Mouse (Mus musculus): Measurements from ENCODE around the gene Phf10. TPM values are rescaled to one million over a fixed set of nuclear protein-coding genes. Genes with fewer than 3 reads are reported as not detected.
"Not testable (repeated sequence)": the region's sequence is repeated elsewhere in the genome, so short reads cannot be mapped to it uniquely, and the experiment has no call there.

Phf10 gene
- polyA plus RNA-seq, 1 experiment: 45.7 TPM

DNA sequence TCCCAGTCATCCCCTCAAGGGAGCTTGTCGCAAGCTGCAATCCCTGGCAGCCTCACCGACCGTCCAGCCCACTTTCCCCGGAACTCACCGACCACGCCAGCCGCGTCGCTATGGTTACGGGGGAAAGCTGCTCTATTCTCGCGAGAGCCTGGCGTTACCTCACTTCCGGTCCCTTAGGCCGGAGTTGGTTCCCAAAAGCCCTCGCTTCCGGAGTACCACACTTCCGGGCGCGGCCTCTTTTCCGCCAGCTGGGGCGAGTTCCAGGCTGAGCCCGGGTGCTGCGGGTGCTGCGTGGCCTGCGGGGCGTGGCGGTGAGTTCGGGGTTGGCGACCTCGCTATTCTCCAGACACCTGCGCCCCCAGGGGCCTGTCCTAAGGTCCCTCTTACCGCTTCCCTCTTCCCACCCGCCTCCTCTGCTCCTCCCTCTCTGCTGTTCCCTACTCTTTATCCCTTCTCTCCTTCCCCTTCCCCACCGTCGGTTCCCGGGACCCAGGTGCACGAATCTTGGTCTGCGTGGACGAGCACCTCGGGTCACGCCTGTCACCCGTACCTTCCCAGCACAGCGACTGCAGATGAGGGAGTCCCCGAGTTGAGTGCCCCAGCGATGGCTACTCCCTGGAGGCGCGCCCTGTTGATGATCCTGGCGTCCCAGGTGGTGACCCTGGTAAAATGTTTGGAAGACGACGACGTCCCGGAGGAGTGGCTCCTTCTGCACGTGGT lies 17.9 kb downstream of the Phf10 start, which contains the start of the genes Wdr27 and 1600012H06Rik:
Wdr27 (minus strand) TSS at position 150 of the 720 bp plus-strand sequence.
1600012H06Rik (plus strand) TSS at position 176 of the 720 bp plus-strand sequence.
- no peaks in the 10 kb centered on the region for H3K27me3 ChIP-seq (ENCODE audit: control insufficient read depth, insufficient read depth, low read length)
- peak within 1 kb of the TSS; percentile 84 for H3K4me3 ChIP-seq (replicated peaks; ENCODE audit: insufficient read depth, low read depth, low read length)
- H3K4me1 ChIP-seq (ENCODE audit: control insufficient read depth, insufficient read depth, low read length): no peaks in the 10 kb centered on the region; the same call in 1 of the 2 replicates
- TF ChIP-seq CTCF (IDR thresholded peaks at IDR 0.05; ENCODE audit: borderline replicate concordance, insufficient read depth, low read depth, low read length) (no peak), POLR2A (IDR thresholded peaks at IDR 0.05; ENCODE audit: borderline replicate concordance, insufficient read depth, low read length) (peak; percentile 65)
- DNase-seq: peak; percentile 98 to 99
- H3K27ac ChIP-seq (ENCODE audit: insufficient read depth, low read length): peak within 1 kb of the TSS; percentile 57
- WGBS: under 1% methylated on average over 54 of the region's 54 CpGs

DNA sequence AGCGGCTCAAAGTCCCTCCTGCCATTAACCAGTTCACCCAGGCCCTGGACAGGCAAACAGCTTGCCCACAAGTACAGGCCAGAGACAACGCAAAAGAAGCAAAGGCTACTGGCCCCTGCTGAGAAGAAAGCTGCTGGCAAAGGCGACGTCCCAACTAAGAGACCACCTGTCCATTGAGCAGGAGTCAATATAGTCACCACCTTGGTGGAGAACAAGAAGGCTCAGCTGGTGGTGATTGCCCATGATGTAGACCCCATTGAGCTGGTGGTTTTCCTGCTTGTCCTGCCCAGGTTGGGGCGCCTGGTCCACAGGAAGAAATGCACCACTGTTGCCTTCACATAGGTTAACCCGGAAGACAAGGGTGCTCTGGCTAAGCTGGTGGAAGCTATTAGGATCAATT lies 18.9 kb downstream of the Phf10 start:
- WGBS: 37% methylated on average over 6 of the region's 6 CpGs
- peak overlapping the region; percentile 43 for H3K4me3 ChIP-seq (replicated peaks; ENCODE audit: insufficient read depth, low read depth, low read length)
- not testable (repeated sequence) for H3K27ac ChIP-seq (ENCODE audit: insufficient read depth, low read length); H3K27me3 ChIP-seq (ENCODE audit: control insufficient read depth, insufficient read depth, low read length); H3K4me1 ChIP-seq (ENCODE audit: control insufficient read depth, insufficient read depth, low read length)
- DNase-seq: peak; percentile 12 to 16

DNA sequence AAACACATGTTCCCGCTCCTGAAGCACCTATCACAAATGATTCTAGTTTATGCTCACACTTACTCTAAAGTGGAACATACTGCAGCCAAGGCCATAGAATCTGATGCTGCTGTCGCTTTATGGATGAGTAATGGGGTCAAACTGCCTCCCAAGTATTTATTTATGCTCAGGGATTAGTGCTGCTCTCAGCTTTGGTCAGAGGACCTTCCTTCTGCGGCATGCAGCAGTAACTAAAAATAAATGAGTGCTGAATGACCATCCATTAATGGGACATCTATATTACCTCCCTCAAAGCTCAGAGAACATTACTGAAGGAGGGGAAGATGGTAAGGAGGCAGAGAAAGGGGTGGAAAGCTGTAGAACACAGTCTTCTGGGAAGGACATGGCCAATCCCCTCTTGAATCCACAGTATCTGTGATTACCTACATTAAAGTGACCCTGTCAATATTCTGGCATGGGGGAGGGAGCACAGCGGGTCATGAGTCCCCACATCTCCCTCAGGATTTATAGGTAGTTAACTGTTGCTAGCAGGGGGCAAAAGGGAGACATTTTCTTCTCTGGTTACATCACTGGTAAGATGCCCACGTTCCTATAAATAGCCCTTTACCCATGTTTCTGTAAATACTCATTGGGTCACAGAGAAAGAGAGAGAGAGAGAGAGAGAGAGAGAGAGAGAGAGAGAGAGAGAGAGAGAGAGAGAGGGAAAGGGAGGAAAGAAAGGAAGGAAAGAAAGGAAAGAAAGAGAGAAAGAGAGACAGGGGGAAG lies 25.1 kb downstream of the Phf10 start:
- WGBS: 70% methylated on average over 5 of the region's 5 CpGs
- Histone ChIP-seq H3K27ac (ENCODE audit: insufficient read depth, low read length) (no peak overlapping the region), H3K27me3 (ENCODE audit: control insufficient read depth, insufficient read depth, low read length) (no peaks in the 10 kb centered on the region), H3K4me1 (ENCODE audit: control insufficient read depth, insufficient read depth, low read length) (no peaks in the 10 kb centered on the region), H3K4me3 (replicated peaks; ENCODE audit: insufficient read depth, low read depth, low read length) (no peak overlapping the region)
- no peak for DNase-seq
- TF ChIP-seq POLR2A (IDR thresholded peaks at IDR 0.05; ENCODE audit: borderline replicate concordance, insufficient read depth, low read length): no peak
- no peak for TF ChIP-seq CTCF (IDR thresholded peaks at IDR 0.05; ENCODE audit: borderline replicate concordance, insufficient read depth, low read depth, low read length)

DNA sequence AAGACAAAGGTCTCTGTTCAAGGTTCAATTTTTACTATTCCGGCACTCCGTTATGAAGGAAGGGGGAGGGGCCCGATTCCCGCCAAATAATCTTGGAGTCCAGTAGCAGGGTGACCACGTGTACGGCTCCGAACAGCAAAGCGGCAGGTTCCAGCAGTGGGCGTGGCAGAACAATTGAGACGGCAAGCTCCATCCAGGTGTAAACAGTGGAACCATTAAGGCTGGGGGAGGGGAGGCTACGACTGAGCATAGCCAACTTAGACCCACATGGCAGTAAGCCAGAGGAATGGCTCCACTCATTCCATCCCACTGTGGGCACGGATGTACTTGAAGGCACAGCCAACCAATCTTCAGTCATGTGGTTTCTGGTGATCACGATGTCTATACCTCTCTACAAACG lies 25.8 kb downstream of the Phf10 start:
- 80% methylated on average over 14 of the region's 14 CpGs for WGBS
- H3K27me3 ChIP-seq (ENCODE audit: control insufficient read depth, insufficient read depth, low read length); H3K4me3 ChIP-seq (replicated peaks; ENCODE audit: insufficient read depth, low read depth, low read length); H3K4me1 ChIP-seq (ENCODE audit: control insufficient read depth, insufficient read depth, low read length); H3K27ac ChIP-seq (ENCODE audit: insufficient read depth, low read length); DNase-seq: not testable (repeated sequence)

DNA sequence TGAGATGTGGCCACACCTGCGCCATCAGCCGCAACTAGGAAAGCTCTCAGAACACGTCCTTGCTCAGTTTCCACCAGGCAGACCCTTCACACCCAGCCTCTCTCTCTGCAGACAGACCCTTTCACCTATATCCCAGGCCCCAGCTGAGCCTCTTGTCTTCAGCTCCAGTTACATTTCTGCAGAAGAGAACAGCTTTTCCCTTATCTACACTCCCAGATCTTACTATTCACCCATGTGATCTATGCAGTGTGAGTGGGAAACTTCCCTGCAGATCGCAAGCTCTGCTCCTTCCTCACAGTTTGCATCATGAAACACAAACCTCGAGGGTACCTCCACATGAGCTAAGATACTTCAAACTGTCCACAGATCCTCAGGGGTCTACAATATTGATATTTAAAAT lies 29.6 kb downstream of the Phf10 start:
- H3K27ac ChIP-seq (ENCODE audit: insufficient read depth, low read length): no peak overlapping the region
- no peak overlapping the region for H3K4me3 ChIP-seq (replicated peaks; ENCODE audit: insufficient read depth, low read depth, low read length)
- TF ChIP-seq CTCF (IDR thresholded peaks at IDR 0.05; ENCODE audit: borderline replicate concordance, insufficient read depth, low read depth, low read length): no peak
- no peak for TF ChIP-seq POLR2A (IDR thresholded peaks at IDR 0.05; ENCODE audit: borderline replicate concordance, insufficient read depth, low read length)
- no peak for DNase-seq
- whole genome bisulfite sequencing: 85% methylated on average over 5 of the region's 5 CpGs
- no peaks in the 10 kb centered on the region for H3K4me1 ChIP-seq (ENCODE audit: control insufficient read depth, insufficient read depth, low read length)
- no peaks in the 10 kb centered on the region for H3K27me3 ChIP-seq (ENCODE audit: control insufficient read depth, insufficient read depth, low read length)

DNA sequence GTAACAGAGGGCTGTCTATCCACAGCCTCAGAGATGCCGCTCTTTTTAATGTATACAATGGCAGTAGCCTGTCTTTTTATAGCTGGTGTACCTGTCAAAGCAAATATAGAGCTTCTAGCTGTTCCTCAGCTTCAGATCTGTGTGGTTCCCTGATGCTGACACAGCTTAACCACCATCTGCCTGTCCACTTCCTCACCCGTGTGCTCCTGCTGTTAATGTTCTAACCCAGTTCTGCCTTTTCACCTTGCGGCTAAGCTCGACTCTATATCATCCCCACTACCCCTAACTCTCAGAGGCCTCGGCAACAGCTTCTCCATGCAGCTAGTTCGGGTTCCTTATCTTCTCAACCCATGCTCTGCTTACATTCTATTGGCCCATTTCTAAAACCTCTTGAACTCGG lies 30.4 kb downstream of the Phf10 start:
- H3K27me3 ChIP-seq (ENCODE audit: control insufficient read depth, insufficient read depth, low read length): no peaks in the 10 kb centered on the region
- WGBS: 86% methylated on average over 7 of the region's 7 CpGs
- H3K4me3 ChIP-seq (replicated peaks; ENCODE audit: insufficient read depth, low read depth, low read length): no peak overlapping the region
- no peaks in the 10 kb centered on the region for H3K4me1 ChIP-seq (ENCODE audit: control insufficient read depth, insufficient read depth, low read length)
- TF ChIP-seq POLR2A (IDR thresholded peaks at IDR 0.05; ENCODE audit: borderline replicate concordance, insufficient read depth, low read length): no peak
- no peak for TF ChIP-seq CTCF (IDR thresholded peaks at IDR 0.05; ENCODE audit: borderline replicate concordance, insufficient read depth, low read depth, low read length)
- DNase-seq: no peak
- no peak overlapping the region for H3K27ac ChIP-seq (ENCODE audit: insufficient read depth, low read length)

DNA sequence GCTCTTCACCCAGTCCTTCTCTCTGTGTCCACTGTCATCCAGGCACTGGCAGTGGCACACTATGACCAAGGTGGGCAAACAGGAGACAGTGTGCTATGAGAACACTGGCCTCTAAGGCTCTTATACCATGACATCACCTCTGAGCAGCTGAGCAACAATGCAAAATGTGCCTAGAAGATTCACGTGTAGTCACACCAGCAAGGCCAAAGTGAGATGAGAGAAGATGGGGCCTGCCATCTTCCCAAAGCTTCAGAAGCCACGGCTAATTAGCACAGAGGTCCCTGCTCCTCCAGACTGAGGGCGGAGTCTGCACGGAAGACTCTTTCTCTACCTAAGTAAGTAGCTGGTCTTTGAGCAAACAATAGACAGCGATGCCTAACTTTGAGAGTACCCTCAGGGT lies 32.4 kb downstream of the Phf10 start:
- 75% methylated on average over 5 of the region's 5 CpGs for WGBS
- H3K27me3 ChIP-seq (ENCODE audit: control insufficient read depth, insufficient read depth, low read length): no peaks in the 10 kb centered on the region
- H3K27ac ChIP-seq (ENCODE audit: insufficient read depth, low read length): no peak overlapping the region
- no peak overlapping the region for H3K4me3 ChIP-seq (replicated peaks; ENCODE audit: insufficient read depth, low read depth, low read length)
- no peak for DNase-seq
- TF ChIP-seq POLR2A (IDR thresholded peaks at IDR 0.05; ENCODE audit: borderline replicate concordance, insufficient read depth, low read length) (no peak), CTCF (IDR thresholded peaks at IDR 0.05; ENCODE audit: borderline replicate concordance, insufficient read depth, low read depth, low read length) (no peak)
- no peaks in the 10 kb centered on the region for H3K4me1 ChIP-seq (ENCODE audit: control insufficient read depth, insufficient read depth, low read length)

DNA sequence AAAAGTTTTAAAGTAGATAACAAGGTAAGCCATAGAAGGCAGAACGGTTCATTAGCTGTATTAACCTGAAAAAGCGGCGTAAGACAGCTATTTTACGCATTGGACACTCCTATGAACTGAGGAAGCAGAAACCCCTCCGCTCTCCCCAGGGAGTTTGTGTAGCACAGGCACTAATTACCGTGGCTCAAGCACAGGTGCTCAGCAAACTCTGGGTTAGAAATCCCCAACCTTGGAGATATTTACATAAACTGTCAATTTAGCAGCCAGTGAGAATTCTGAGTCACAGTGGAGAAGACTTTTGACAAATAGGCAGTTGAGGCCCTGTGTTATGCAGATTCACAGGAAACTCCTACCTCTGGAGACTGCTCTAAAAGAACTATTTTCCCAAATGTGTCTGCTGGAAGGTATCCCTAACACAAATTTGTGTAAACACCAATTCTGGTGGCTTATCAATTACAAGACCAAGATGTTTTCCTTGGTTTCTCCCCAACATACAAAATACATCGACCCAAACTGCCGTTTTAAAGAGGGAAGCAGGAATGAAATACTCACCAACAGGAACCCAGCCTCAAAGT lies 33.3 kb downstream of the Phf10 start:
- no peak for DNase-seq
- WGBS: 84% methylated on average over 8 of the region's 8 CpGs
- Histone ChIP-seq H3K4me1 (ENCODE audit: control insufficient read depth, insufficient read depth, low read length) (no peaks in the 10 kb centered on the region), H3K27me3 (ENCODE audit: control insufficient read depth, insufficient read depth, low read length) (no peaks in the 10 kb centered on the region), H3K27ac (ENCODE audit: insufficient read depth, low read length) (no peak overlapping the region), H3K4me3 (replicated peaks; ENCODE audit: insufficient read depth, low read depth, low read length) (no peak overlapping the region)
- TF ChIP-seq POLR2A (IDR thresholded peaks at IDR 0.05; ENCODE audit: borderline replicate concordance, insufficient read depth, low read length): no peak
- TF ChIP-seq CTCF (IDR thresholded peaks at IDR 0.05; ENCODE audit: borderline replicate concordance, insufficient read depth, low read depth, low read length): no peak

All from cerebellum, adult 2 months (tissue).